Mouse (Mus musculus) kidney, adult 2 months (tissue): ENCODE results near the gene Hemgn.

Experiments
- CTCF ChIP-seq: fragments of 200-500 bp; conservative IDR thresholded peaks from 2 replicates; pipeline ENCODE4 v1.5.1; 2011; ENCODE audit warnings: low read depth, mild to moderate bottlenecking, control low read depth, low read length, moderate library complexity, mixed read lengths; ENCODE audit not compliant: insufficient read depth, insufficient read length
- POLR2A ChIP-seq: fragments of 200-500 bp; IDR thresholded peaks from one replicate; pipeline ENCODE4 v1.6.1; 2011; ENCODE audit warnings: low read depth, low read length, control low read depth

- TF ChIP-seq CTCF, result no peak
- no peak for TF ChIP-seq POLR2A
Observed at GRCm38 (mm10) chr4:46404042-46404795, 9.1 kb downstream of the Hemgn start.
